Mouse (Mus musculus): ENCODE measurements at regions not wholly inside any gene's neighbourhood (a gene's known extent, or its start where the extent isn't known, plus 50 kb on each side); places are given as distances from the start of the nearest gene placed in this dataset.

GRCm38 (mm10) chr12:9127931-9128550, 98.2 kb downstream of the Ttc32 start:
- H3K4me1 ChIP-seq (ENCODE audit: control insufficient read depth, insufficient read depth, low read length) = no peaks in the 10 kb centered on the region; the same call in 1 of the 2 replicates
- H3K4me3 ChIP-seq (ENCODE audit: control insufficient read depth, low read depth, low read length) = no peak overlapping the region
- H3K27me3 ChIP-seq (ENCODE audit: control insufficient read depth, insufficient read depth, low read length) = no peaks in the 10 kb centered on the region
- TF ChIP-seq POLR2A (IDR thresholded peaks at IDR 0.05; ENCODE audit: control insufficient read depth, low read depth, low read length) (no peak), CTCF (IDR thresholded peaks at IDR 0.05; ENCODE audit: control insufficient read depth, insufficient read depth, insufficient replicate concordance, low read depth, low read length) (no peak)
- no peaks in the 10 kb centered on the region for H3K36me3 ChIP-seq (ENCODE audit: control insufficient read depth, insufficient read depth, low read length)
- no peak overlapping the region for H3K27ac ChIP-seq (ENCODE audit: control insufficient read depth, insufficient read depth, low read depth, low read length)

DNA sequence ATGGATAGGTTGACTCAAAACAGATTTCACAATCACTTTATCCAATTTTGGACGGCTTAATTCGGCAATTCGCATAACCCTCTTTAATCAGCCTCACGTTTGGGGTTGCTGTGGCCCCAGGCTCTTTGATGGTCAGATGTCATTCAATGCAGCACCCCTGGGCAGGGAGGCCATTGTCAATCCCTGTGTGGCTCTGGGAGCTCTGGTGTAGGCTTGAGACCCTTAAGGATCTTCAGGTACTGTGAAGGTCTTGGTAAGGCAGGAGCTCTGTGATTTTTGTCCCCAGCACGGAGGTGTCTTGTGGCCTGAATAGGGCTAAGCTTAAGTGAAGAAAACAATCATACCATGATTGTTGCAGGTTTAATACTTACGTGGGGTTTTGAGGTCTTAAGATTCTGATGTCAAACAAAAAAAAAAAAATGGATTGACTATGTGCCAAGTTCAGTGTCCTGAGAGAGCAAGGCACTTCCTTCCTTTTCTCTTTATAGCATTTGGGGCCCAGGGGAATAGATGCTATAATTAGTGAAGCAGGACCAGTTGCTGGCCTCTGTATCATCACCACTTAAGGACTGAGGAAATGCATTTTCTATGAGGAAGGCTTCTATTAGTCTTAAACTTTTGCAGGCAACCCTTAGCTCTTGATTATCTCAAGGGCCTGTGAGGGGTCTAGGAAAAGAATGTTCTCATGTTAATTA, 98.9 kb downstream of the Ttc32 start:
- Histone ChIP-seq H3K36me3 (ENCODE audit: control insufficient read depth, insufficient read depth, low read length) (no peaks in the 10 kb centered on the region), H3K27ac (ENCODE audit: control insufficient read depth, insufficient read depth, low read depth, low read length) (no peak overlapping the region), H3K4me1 (ENCODE audit: control insufficient read depth, insufficient read depth, low read length) (no peaks in the 10 kb centered on the region; the same call in 1 of the 2 replicates), H3K4me3 (ENCODE audit: control insufficient read depth, low read depth, low read length) (no peak overlapping the region), H3K27me3 (ENCODE audit: control insufficient read depth, insufficient read depth, low read length) (no peaks in the 10 kb centered on the region)
- TF ChIP-seq CTCF (IDR thresholded peaks at IDR 0.05; ENCODE audit: control insufficient read depth, insufficient read depth, insufficient replicate concordance, low read depth, low read length) (no peak), POLR2A (IDR thresholded peaks at IDR 0.05; ENCODE audit: control insufficient read depth, low read depth, low read length) (no peak)

DNA sequence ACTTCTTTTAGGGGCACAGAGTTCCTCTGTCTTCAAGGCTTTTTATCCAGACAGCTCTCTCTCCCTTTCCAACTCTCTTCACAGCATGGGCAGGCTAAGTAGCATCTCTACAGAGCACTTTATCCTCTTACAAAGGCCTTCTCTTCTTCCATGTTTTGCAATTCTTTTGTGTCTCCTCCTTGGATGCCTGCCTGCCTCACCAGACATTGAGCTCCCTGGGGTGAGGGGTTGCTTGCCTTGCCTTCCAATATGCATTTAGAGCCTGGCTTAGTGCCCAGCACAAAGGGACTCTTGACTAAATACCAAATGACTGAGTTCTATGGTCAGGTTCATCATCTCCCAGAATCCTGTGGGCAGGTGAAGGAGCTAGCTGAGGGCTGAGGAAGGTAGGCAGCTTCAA, 102.8 kb downstream of the Ttc32 start:
- H3K4me3 ChIP-seq (ENCODE audit: control insufficient read depth, low read depth, low read length) = no peak overlapping the region
- H3K27ac ChIP-seq (ENCODE audit: control insufficient read depth, insufficient read depth, low read depth, low read length) = no peak overlapping the region
- TF ChIP-seq POLR2A (IDR thresholded peaks at IDR 0.05; ENCODE audit: control insufficient read depth, low read depth, low read length) (no peak), CTCF (IDR thresholded peaks at IDR 0.05; ENCODE audit: control insufficient read depth, insufficient read depth, insufficient replicate concordance, low read depth, low read length) (no peak)
- H3K4me1 ChIP-seq (ENCODE audit: control insufficient read depth, insufficient read depth, low read length) = no peaks in the 10 kb centered on the region; the same call in 1 of the 2 replicates
- no peaks in the 10 kb centered on the region for H3K36me3 ChIP-seq (ENCODE audit: control insufficient read depth, insufficient read depth, low read length)
- H3K27me3 ChIP-seq (ENCODE audit: control insufficient read depth, insufficient read depth, low read length) = no peaks in the 10 kb centered on the region

DNA sequence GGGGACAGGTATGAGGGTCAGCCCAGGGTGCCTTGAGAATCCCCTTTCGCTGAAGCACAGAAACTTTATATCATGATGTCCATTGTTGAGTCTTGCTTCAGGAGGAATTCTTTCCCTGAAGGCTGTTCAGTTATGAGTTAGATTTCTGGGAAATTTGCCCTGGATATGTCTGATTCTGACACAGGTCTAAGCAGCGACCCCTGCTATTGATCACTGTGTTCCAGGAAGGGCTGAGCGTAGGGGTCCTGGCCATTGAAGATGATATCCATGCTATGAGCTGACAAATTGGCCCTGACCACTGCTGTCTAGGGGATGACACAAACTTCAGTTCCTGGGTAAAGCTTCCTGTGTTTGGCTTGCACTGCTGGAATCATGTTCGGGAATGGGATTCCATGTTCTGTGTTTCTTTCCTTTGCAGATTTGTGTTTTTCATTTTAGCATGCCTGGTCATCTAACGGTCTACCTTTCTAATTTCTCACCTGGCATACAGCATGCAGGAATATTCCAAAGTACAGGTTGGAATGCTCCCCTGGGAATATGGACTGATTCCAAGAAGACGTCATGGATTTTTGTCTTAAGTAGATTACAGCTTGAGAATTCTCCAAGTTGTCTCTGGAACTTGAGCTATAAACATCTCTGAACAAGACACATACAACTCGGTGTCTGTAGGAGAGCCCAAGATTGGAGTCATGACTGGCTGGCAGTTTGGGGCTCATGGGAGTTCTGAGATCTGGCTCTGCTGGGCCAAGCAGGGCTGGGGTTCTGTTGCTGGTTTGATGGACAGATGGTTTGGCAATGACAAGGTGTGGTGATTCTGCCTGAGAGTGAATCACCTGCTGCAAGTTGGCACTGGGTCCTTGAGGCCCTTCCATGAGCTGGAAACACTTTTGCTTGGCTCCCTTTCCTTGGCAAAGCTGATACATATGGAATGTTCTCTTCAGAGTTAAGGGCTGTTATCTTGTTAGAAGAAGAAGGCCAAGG, 104.4 kb downstream of the Ttc32 start:
- Histone ChIP-seq H3K36me3 (ENCODE audit: control insufficient read depth, insufficient read depth, low read length) (no peaks in the 10 kb centered on the region), H3K27ac (ENCODE audit: control insufficient read depth, insufficient read depth, low read depth, low read length) (no peak overlapping the region), H3K27me3 (ENCODE audit: control insufficient read depth, insufficient read depth, low read length) (no peaks in the 10 kb centered on the region), H3K4me3 (ENCODE audit: control insufficient read depth, low read depth, low read length) (no peak overlapping the region), H3K4me1 (ENCODE audit: control insufficient read depth, insufficient read depth, low read length) (no peaks in the 10 kb centered on the region; the same call in 1 of the 2 replicates)
- TF ChIP-seq CTCF (IDR thresholded peaks at IDR 0.05; ENCODE audit: control insufficient read depth, insufficient read depth, insufficient replicate concordance, low read depth, low read length) (no peak), POLR2A (IDR thresholded peaks at IDR 0.05; ENCODE audit: control insufficient read depth, low read depth, low read length) (no peak)

- no peaks in the 10 kb centered on the region for H3K27me3 ChIP-seq (ENCODE audit: control insufficient read depth, insufficient read depth, low read length)
- H3K36me3 ChIP-seq (ENCODE audit: control insufficient read depth, insufficient read depth, low read length) = no peaks in the 10 kb centered on the region
- TF ChIP-seq CTCF (IDR thresholded peaks at IDR 0.05; ENCODE audit: control insufficient read depth, insufficient read depth, insufficient replicate concordance, low read depth, low read length) (no peak), POLR2A (IDR thresholded peaks at IDR 0.05; ENCODE audit: control insufficient read depth, low read depth, low read length) (no peak)
- H3K4me3 ChIP-seq (ENCODE audit: control insufficient read depth, low read depth, low read length) = no peak overlapping the region
- no peaks in the 10 kb centered on the region for H3K4me1 ChIP-seq (ENCODE audit: control insufficient read depth, insufficient read depth, low read length)
- no peak overlapping the region for H3K27ac ChIP-seq (ENCODE audit: control insufficient read depth, insufficient read depth, low read depth, low read length)
Observed at GRCm38 (mm10) chr12:9151001-9151400, 121.2 kb downstream of the Ttc32 start.

- Histone ChIP-seq H3K27ac (ENCODE audit: control insufficient read depth, insufficient read depth, low read depth, low read length) (no peak overlapping the region), H3K27me3 (ENCODE audit: control insufficient read depth, insufficient read depth, low read length) (no peaks in the 10 kb centered on the region), H3K36me3 (ENCODE audit: control insufficient read depth, insufficient read depth, low read length) (no peaks in the 10 kb centered on the region), H3K4me3 (ENCODE audit: control insufficient read depth, low read depth, low read length) (no peak overlapping the region), H3K4me1 (ENCODE audit: control insufficient read depth, insufficient read depth, low read length) (no peaks in the 10 kb centered on the region)
- no peak for TF ChIP-seq CTCF (IDR thresholded peaks at IDR 0.05; ENCODE audit: control insufficient read depth, insufficient read depth, insufficient replicate concordance, low read depth, low read length)
- no peak for TF ChIP-seq POLR2A (IDR thresholded peaks at IDR 0.05; ENCODE audit: control insufficient read depth, low read depth, low read length)
Observed at GRCm38 (mm10) chr12:9151426-9151825, 121.6 kb downstream of the Ttc32 start.

DNA sequence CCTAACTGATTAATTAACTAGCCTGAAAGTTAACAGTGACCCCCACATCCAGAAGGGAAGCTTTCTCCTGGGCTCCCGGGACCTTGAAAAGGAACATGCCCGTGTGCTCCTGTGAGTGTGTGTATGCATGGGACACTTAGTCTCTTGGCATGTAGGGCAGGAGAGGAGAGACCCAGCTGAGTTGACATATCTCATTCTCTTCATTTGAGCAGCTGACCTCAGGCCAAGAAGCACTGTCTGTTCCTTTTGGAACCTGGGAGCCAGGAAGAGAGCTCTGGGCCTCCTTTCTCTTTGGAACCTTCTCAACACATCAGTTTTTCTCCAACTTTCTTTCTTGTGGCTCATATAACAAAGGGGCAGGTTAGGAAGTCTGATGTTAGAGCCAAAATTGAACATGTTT, 124.7 kb downstream of the Ttc32 start:
- TF ChIP-seq CTCF (IDR thresholded peaks at IDR 0.05; ENCODE audit: control insufficient read depth, insufficient read depth, insufficient replicate concordance, low read depth, low read length) = no peak
- no peak for TF ChIP-seq POLR2A (IDR thresholded peaks at IDR 0.05; ENCODE audit: control insufficient read depth, low read depth, low read length)
- H3K36me3 ChIP-seq (ENCODE audit: control insufficient read depth, insufficient read depth, low read length) = no peaks in the 10 kb centered on the region
- H3K4me1 ChIP-seq (ENCODE audit: control insufficient read depth, insufficient read depth, low read length) = no peaks in the 10 kb centered on the region
- H3K27me3 ChIP-seq (ENCODE audit: control insufficient read depth, insufficient read depth, low read length) = no peaks in the 10 kb centered on the region
- H3K4me3 ChIP-seq (ENCODE audit: control insufficient read depth, low read depth, low read length) = no peak overlapping the region
- no peak overlapping the region for H3K27ac ChIP-seq (ENCODE audit: control insufficient read depth, insufficient read depth, low read depth, low read length)
